Mouse (Mus musculus) liver, adult (tissue): ENCODE results near the gene Dock11.

Experiments used
- GATA4 ChIP-seq: IDR thresholded peaks from 2 replicates; pipeline ENCODE4 v1.6.1; 2014; ENCODE audit warnings: mild to moderate bottlenecking, low read length; ENCODE audit not compliant: insufficient replicate concordance

Dock11 gene

GRCm38 (mm10) chrX:36025651-36026050 lies 137.0 kb downstream of the Dock11 start:
- no peak for TF ChIP-seq GATA4

- no peak for TF ChIP-seq GATA4
These were observed 142.5 kb downstream of the Dock11 start for GRCm38 (mm10) chrX:36031113-36031512.

DNA sequence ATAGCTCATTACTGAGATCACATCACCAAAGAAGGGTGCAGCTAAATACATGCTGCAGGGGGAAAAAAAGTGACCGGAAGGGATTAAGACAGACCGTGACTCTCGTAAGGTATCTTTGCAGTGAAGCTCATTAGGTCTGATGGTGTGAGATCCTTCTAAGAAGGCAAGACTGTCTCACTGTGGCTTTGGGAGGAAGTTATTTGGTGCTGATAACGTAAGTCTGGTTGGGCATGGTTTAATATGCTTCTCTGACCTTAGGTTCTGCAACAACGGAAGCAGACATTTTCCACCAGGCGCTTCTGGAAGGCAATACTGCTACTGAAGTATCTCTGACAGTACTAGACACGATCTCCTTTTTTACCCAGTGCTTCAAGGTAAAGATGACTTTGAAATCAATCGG lies 145.4 kb downstream of the Dock11 start:
- TF ChIP-seq GATA4 = no peak

DNA sequence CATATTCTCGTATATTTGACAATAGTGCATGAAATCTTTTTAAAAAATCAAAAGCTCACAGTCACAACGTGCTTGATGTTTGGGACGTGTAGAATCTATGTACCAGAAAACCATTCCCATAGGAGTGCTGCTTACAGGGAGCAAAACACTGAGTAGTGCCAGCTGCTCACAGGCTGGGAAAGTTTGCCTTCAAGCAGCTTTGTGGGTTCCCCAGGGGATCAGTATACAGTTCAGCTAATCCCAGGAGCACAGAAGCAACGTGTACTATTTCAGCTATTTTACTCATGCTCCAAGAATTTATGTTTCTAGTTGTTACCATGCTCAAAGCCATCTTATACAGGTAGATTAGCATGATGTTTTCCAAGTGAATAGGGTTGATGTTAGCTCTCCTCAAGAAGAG lies 157.1 kb downstream of the Dock11 start:
- TF ChIP-seq GATA4 = no peak

- no peak for TF ChIP-seq GATA4
These were observed 158.8 kb downstream of the Dock11 start for GRCm38 (mm10) chrX:36047451-36047850.

GRCm38 (mm10) chrX:36050312-36050711 lies 161.7 kb downstream of the Dock11 start:
- TF ChIP-seq GATA4 = no peak

DNA sequence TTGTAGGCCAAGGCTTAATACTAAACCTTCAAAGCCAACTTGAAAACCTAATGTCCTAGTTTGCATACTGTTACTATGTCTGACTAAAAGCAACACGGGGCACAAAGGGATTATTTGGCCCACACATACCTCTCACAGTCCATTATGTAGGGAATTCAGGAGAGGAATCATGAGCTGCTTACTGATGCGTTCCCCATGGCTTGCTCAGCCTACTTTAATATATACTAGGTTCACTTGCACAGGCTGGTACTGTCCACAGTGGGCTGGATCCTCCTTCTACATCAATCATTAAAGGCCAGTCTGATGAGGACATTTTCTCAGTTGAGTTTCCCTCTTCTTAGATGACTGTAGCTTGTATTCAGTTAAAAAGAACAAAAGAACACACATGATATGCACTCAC lies 185.4 kb downstream of the Dock11 start:
- TF ChIP-seq GATA4 = no peak

GRCm38 (mm10) chrX:36077164-36077563 lies 188.5 kb downstream of the Dock11 start:
- TF ChIP-seq GATA4 = no peak

DNA sequence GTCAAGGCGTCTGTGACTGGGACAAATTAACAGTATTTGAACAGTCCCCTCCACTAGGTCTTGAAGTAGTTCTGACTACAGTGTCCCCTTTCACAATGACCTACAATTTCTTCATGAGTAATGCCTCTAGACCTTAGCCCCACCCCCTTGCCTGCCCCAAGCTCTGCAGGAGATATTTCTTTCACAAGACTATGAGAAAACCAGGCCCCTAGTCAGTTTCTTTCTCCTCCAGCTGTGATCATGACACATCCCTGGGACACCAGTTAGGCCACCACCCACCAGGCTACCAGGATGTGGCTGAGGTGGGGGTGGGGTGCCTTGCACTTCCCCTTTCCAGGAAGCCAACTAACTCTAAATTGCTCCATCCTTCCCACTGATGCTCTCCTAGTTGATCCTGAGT lies 194.3 kb downstream of the Dock11 start:
- TF ChIP-seq GATA4 = no peak

DNA sequence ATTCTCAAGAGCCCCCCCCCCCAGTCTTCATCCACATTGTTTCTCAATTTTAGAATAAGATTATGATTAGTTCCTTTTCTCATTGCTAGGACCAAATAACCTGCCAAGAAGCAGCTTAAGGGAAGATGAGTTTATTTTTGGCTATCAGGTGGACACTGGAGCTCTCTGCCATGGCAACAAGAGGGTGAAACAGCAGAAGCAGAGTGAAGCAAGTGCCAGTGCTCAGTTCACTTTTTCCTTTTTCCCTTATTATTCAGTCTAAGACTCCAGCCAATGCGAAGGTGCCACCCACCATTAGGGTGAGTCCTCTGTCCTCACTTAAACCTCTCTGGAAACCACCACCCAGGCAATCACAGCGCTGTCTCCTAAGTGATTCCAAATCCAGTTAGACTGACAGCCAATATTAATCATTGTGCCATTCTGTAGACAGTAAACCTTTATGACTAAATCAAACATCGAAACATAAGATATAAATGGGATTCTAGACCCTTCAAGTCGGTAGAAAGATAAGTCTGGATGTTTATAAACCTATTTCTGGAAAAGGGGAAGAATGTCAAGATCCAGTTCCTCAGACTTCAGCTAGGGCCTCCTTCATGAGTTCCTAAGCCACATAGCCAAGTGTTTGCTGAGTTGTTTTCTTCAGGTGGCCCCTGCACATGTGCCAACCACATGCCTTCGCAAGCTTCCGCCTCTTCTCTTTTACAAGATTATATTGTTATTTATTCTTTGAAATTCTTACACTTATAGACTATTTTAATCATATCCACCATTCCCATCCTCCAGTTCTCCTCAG lies 200.0 kb downstream of the Dock11 start:
- no peak for TF ChIP-seq GATA4

- TF ChIP-seq GATA4 = no peak
These were observed 212.3 kb downstream of the Dock11 start for GRCm38 (mm10) chrX:36100883-36101282.

- no peak for TF ChIP-seq GATA4
These were observed 212.7 kb downstream of the Dock11 start for GRCm38 (mm10) chrX:36101318-36101717.

DNA sequence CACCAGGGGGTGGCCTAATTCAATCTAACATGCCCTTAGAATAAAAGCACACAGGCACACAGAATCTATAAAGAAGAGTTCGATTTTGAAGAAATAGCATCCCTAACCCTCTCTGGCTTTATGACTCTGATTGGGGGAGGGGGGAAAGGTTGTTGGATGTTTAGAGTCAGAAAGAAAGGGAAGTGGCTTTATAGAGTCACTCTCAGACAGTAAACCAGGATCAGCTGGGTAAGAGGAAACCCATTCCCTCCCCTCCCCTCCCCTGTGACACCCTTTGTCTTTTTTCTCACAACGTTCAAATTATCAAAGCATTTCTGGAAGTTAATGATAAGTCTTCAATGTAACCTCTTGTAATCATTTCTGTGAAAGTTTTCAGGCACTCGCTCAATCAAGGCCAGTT lies 220.0 kb downstream of the Dock11 start:
- TF ChIP-seq GATA4 = no peak

- TF ChIP-seq GATA4 = no peak
These were observed 223.2 kb downstream of the Dock11 start, which contains the start of gene Il13ra1 for GRCm38 (mm10) chrX:36111622-36112421. TSS of gene Il13ra1 (plus strand) at chrX:36112110.

DNA sequence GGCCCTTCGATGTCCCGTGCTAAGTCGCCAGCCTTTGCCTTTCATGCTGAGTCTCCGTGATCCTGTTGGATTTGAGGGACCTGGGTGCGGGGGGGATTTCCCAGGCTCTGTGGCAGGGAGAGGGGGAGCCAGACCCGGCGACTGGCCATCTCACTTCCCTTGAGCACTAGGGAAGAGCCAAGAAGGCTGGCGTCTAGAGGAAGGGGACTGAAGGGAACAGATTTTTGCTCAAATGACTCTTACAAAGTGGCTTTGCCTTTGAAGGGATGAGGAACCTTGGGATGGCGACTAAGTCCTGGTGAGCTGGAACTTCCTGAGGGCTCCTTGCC lies 223.8 kb downstream of the Dock11 start:
- no peak for TF ChIP-seq GATA4

DNA sequence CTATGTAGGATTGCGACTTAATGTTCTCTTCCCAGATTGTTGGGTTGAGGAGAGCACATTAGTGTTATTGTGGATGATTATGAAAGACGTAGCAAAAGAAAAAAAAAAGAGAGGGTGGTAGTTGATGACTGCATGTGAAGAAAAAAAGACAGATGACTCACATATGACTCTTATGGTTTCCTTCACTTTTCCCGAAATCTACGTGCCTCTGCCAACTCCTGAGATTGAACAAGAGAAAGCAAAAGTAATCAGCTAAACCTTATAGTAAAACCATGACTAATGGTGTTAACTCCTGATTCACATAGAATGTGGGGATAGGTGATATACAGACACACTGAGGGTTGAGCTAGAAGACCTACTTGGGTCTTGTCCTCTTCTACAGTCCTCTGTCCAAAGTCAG lies 226.5 kb downstream of the Dock11 start:
- TF ChIP-seq GATA4 = no peak
